Mouse (Mus musculus): ENCODE measurements around the gene Ugt1a9.

- TF ChIP-seq CTCF (IDR thresholded peaks at IDR 0.05; ENCODE audit: borderline replicate concordance, extremely low read depth, insufficient read depth, insufficient read length) (no peak), POLR2A (IDR thresholded peaks at IDR 0.05; ENCODE audit: borderline replicate concordance, extremely low read depth, insufficient read depth, insufficient read length, poor library complexity, severe bottlenecking) (no peak)
Measured at GRCm38 (mm10) chr1:88195687-88196086, 125.1 kb downstream of the Ugt1a9 start.

Measured in brain, embryonic 14.5 days (tissue).